Mouse (Mus musculus): Measurements from ENCODE around the gene Pitpnm2. TPM values are rescaled to one million over a fixed set of nuclear protein-coding genes. Genes with fewer than 3 reads are reported as not detected.

Gene Pitpnm2
- polyA plus RNA-seq, 1 experiment, result 17.3 TPM

GRCm38 (mm10) chr5:124095077-124095581 is 154.4 kb downstream of the Pitpnm2 start:
- no peak for DNase-seq
- H3K36me3 ChIP-seq (ENCODE audit: control insufficient read depth, insufficient read depth, low read length), result no peaks in the 10 kb centered on the region
- WGBS, result 14% methylated on average over 19 of the region's 19 CpGs
- H3K4me3 ChIP-seq (ENCODE audit: insufficient read depth, low read depth, low read length), result peak overlapping the region; percentile 76
- H3K27me3 ChIP-seq (replicated peaks; ENCODE audit: control insufficient read depth, insufficient read depth, low read length), result no peaks in the 10 kb centered on the region
- TF ChIP-seq CTCF (conservative IDR thresholded peaks at IDR 0.05; ENCODE audit: insufficient read depth, insufficient read length, low read depth, low read length) (no peak), POLR2A (IDR thresholded peaks at IDR 0.05; ENCODE audit: low read depth, low read length) (no peak)
- peak overlapping the region; percentile 34 for H3K27ac ChIP-seq (ENCODE audit: insufficient read depth, low read depth, low read length)
- H3K4me1 ChIP-seq (ENCODE audit: control insufficient read depth, insufficient read depth, low read length), result peaks cover 9% of the 10 kb centered on the region

GRCm38 (mm10) chr5:124093852-124094604 is 155.5 kb downstream of the Pitpnm2 start:
- 87% methylated on average over 12 of the region's 12 CpGs for WGBS
- H3K27ac ChIP-seq (ENCODE audit: insufficient read depth, low read depth, low read length), result no peak overlapping the region
- no peak for DNase-seq
- TF ChIP-seq POLR2A (IDR thresholded peaks at IDR 0.05; ENCODE audit: low read depth, low read length) (no peak), CTCF (conservative IDR thresholded peaks at IDR 0.05; ENCODE audit: insufficient read depth, insufficient read length, low read depth, low read length) (no peak)
- no peaks in the 10 kb centered on the region for H3K36me3 ChIP-seq (ENCODE audit: control insufficient read depth, insufficient read depth, low read length)
- peaks cover 9% of the 10 kb centered on the region for H3K4me1 ChIP-seq (ENCODE audit: control insufficient read depth, insufficient read depth, low read length)
- H3K4me3 ChIP-seq (ENCODE audit: insufficient read depth, low read depth, low read length), result no peak overlapping the region
- H3K27me3 ChIP-seq (replicated peaks; ENCODE audit: control insufficient read depth, insufficient read depth, low read length), result no peaks in the 10 kb centered on the region

GRCm38 (mm10) chr5:124093120-124093794 is 156.3 kb downstream of the Pitpnm2 start:
- H3K27me3 ChIP-seq (replicated peaks; ENCODE audit: control insufficient read depth, insufficient read depth, low read length), result no peaks in the 10 kb centered on the region
- H3K27ac ChIP-seq (ENCODE audit: insufficient read depth, low read depth, low read length), result no peak overlapping the region
- H3K4me1 ChIP-seq (ENCODE audit: control insufficient read depth, insufficient read depth, low read length), result peaks cover 9% of the 10 kb centered on the region
- DNase-seq, result peak; percentile 90
- H3K4me3 ChIP-seq (ENCODE audit: insufficient read depth, low read depth, low read length), result no peak overlapping the region
- TF ChIP-seq CTCF (conservative IDR thresholded peaks at IDR 0.05; ENCODE audit: insufficient read depth, insufficient read length, low read depth, low read length) (no peak), POLR2A (IDR thresholded peaks at IDR 0.05; ENCODE audit: low read depth, low read length) (no peak)
- WGBS, result 43% methylated on average over 11 of the region's 11 CpGs
- H3K36me3 ChIP-seq (ENCODE audit: control insufficient read depth, insufficient read depth, low read length), result no peaks in the 10 kb centered on the region

- no peaks in the 10 kb centered on the region for H3K27me3 ChIP-seq (replicated peaks; ENCODE audit: control insufficient read depth, insufficient read depth, low read length)
- no peak for DNase-seq
- TF ChIP-seq CTCF (conservative IDR thresholded peaks at IDR 0.05; ENCODE audit: insufficient read depth, insufficient read length, low read depth, low read length), result no peak
- no peak for TF ChIP-seq POLR2A (IDR thresholded peaks at IDR 0.05; ENCODE audit: low read depth, low read length)
- whole genome bisulfite sequencing, result 67% methylated on average over 9 of the region's 9 CpGs
- H3K4me1 ChIP-seq (ENCODE audit: control insufficient read depth, insufficient read depth, low read length), result peaks cover 9% of the 10 kb centered on the region
- H3K27ac ChIP-seq (ENCODE audit: insufficient read depth, low read depth, low read length), result no peak overlapping the region
- no peaks in the 10 kb centered on the region for H3K36me3 ChIP-seq (ENCODE audit: control insufficient read depth, insufficient read depth, low read length)
- no peak overlapping the region for H3K4me3 ChIP-seq (ENCODE audit: insufficient read depth, low read depth, low read length)
Measured at GRCm38 (mm10) chr5:124091951-124092406, 157.6 kb downstream of the Pitpnm2 start.

GRCm38 (mm10) chr5:124089868-124090267 is 159.7 kb downstream of the Pitpnm2 start:
- WGBS, result 85% methylated on average over 23 of the region's 23 CpGs
- Histone ChIP-seq H3K4me3 (ENCODE audit: insufficient read depth, low read depth, low read length) (no peak overlapping the region), H3K27me3 (replicated peaks; ENCODE audit: control insufficient read depth, insufficient read depth, low read length) (no peaks in the 10 kb centered on the region), H3K27ac (ENCODE audit: insufficient read depth, low read depth, low read length) (no peak overlapping the region), H3K4me1 (ENCODE audit: control insufficient read depth, insufficient read depth, low read length) (peaks cover 6% of the 10 kb centered on the region), H3K36me3 (ENCODE audit: control insufficient read depth, insufficient read depth, low read length) (no peaks in the 10 kb centered on the region)
- DNase-seq, result no peak
- TF ChIP-seq POLR2A (IDR thresholded peaks at IDR 0.05; ENCODE audit: low read depth, low read length), result no peak
- no peak for TF ChIP-seq CTCF (conservative IDR thresholded peaks at IDR 0.05; ENCODE audit: insufficient read depth, insufficient read length, low read depth, low read length)

GRCm38 (mm10) chr5:124086876-124087275 is 162.7 kb downstream of the Pitpnm2 start:
- Histone ChIP-seq H3K27ac (ENCODE audit: insufficient read depth, low read depth, low read length) (no peak overlapping the region), H3K27me3 (replicated peaks; ENCODE audit: control insufficient read depth, insufficient read depth, low read length) (no peaks in the 10 kb centered on the region), H3K36me3 (ENCODE audit: control insufficient read depth, insufficient read depth, low read length) (no peaks in the 10 kb centered on the region), H3K4me1 (ENCODE audit: control insufficient read depth, insufficient read depth, low read length) (no peaks in the 10 kb centered on the region), H3K4me3 (ENCODE audit: insufficient read depth, low read depth, low read length) (no peak overlapping the region)
- WGBS, result 82% methylated on average over 4 of the region's 4 CpGs
- TF ChIP-seq POLR2A (IDR thresholded peaks at IDR 0.05; ENCODE audit: low read depth, low read length) (no peak), CTCF (conservative IDR thresholded peaks at IDR 0.05; ENCODE audit: insufficient read depth, insufficient read length, low read depth, low read length) (no peak)
- no peak for DNase-seq

- Histone ChIP-seq H3K27me3 (replicated peaks; ENCODE audit: control insufficient read depth, insufficient read depth, low read length) (no peaks in the 10 kb centered on the region), H3K4me1 (ENCODE audit: control insufficient read depth, insufficient read depth, low read length) (no peaks in the 10 kb centered on the region), H3K4me3 (ENCODE audit: insufficient read depth, low read depth, low read length) (no peak overlapping the region), H3K27ac (ENCODE audit: insufficient read depth, low read depth, low read length) (no peak overlapping the region), H3K36me3 (ENCODE audit: control insufficient read depth, insufficient read depth, low read length) (no peaks in the 10 kb centered on the region)
- TF ChIP-seq POLR2A (IDR thresholded peaks at IDR 0.05; ENCODE audit: low read depth, low read length) (no peak), CTCF (conservative IDR thresholded peaks at IDR 0.05; ENCODE audit: insufficient read depth, insufficient read length, low read depth, low read length) (no peak)
- DNase-seq, result no peak
- WGBS, result 74% methylated on average over 3 of the region's 3 CpGs
Measured at GRCm38 (mm10) chr5:124085513-124085912, 164.0 kb downstream of the Pitpnm2 start.
